Mouse (Mus musculus) cerebellum, adult 2 months (tissue): ENCODE measurements at regions not wholly inside any gene's neighbourhood (a gene's known extent, or its start where the extent isn't known, plus 50 kb on each side); places are given as distances from the start of the nearest gene placed in this dataset.

Experiments
- CTCF ChIP-seq: fragments of 200-500 bp; IDR thresholded peaks from 2 replicates; pipeline ENCODE4 v1.5.1; 2011; ENCODE audit warnings: low read depth, mild to moderate bottlenecking, control low read depth, low read length, moderate library complexity, borderline replicate concordance; ENCODE audit not compliant: insufficient read depth
- POLR2A ChIP-seq: fragments of 200-500 bp; IDR thresholded peaks from 2 replicates; pipeline ENCODE4 v1.6.1; 2011; ENCODE audit warnings: low read length, control low read depth, borderline replicate concordance; ENCODE audit not compliant: insufficient read depth

DNA sequence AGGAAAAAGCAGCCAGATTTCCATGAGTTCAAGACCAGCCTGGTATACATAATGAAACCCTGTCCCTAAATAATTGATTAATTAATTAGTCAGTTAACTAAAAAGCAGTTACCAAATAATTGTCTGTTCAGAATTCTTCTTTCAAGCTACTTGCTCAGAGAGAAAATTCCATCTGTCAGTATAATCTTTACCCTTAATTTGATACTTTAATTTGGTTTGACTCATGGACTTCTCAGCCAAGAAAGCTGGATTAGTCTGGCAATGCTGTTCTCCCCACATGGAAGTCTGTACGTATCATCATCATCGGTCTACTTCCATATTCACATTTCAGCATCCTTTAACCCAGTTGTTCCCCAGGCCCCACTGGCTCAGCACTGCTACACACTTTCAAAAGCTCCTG, 461.0 kb upstream of the Sphkap start:
- TF ChIP-seq CTCF, result no peak
- TF ChIP-seq POLR2A, result no peak
